Mouse (Mus musculus) layer of hippocampus, adult 18-20 months (tissue): ENCODE results near the gene Ostc. TPM values are rescaled to one million over a fixed set of nuclear protein-coding genes. Genes with fewer than 3 reads are reported as not detected.
A peak's percentile ranks its signal among the peaks of the same experiment; 100 is the strongest.

Source experiments
- DNase-seq, 2 experiments: peaks; one replicate each; pipeline ENCODE4 v3.0.0; 2022; ENCODE audit warnings: low spot score in 2 of 2
- total RNA-seq, 2 experiments: library from RNA; stranded (reverse); gene quantifications; 2 replicates each; pipeline ENCODE4 v1.2.3; 2021

The Ostc gene
- total RNA-seq, 2 experiments from 2014 or later: 56.3 to 61.5 TPM

- DNase-seq: no peak
Measured at GRCm38 (mm10) chr3:130712891-130713290, 3.6 kb upstream of the Ostc start.

- DNase-seq: no peak
Measured at GRCm38 (mm10) chr3:130710103-130710502, 859 bp upstream of the Ostc start.

- no peak for DNase-seq
Measured at GRCm38 (mm10) chr3:130708529-130708928, 715 bp downstream of the Ostc start.

GRCm38 (mm10) chr3:130702289-130702688 is 7.0 kb downstream of the Ostc start:
- no peak for DNase-seq

- no peak for DNase-seq
Measured at GRCm38 (mm10) chr3:130697622-130698021, 11.6 kb downstream of the Ostc start.

- no peak for DNase-seq
Measured at GRCm38 (mm10) chr3:130694705-130695104, 14.5 kb downstream of the Ostc start.

GRCm38 (mm10) chr3:130694041-130694593 is 15.1 kb downstream of the Ostc start:
- DNase-seq: no peak

- DNase-seq: no peak
Measured at GRCm38 (mm10) chr3:130691596-130692170, 17.6 kb downstream of the Ostc start.

GRCm38 (mm10) chr3:130690834-130691595 is 18.2 kb downstream of the Ostc start:
- no peak for DNase-seq

GRCm38 (mm10) chr3:130689630-130690029 is 19.6 kb downstream of the Ostc start:
- DNase-seq: peak; percentile 82 to 96

- DNase-seq: no peak
Measured at GRCm38 (mm10) chr3:130687051-130687450, 22.2 kb downstream of the Ostc start.

- DNase-seq: no peak
Measured at GRCm38 (mm10) chr3:130685014-130685366, 24.3 kb downstream of the Ostc start.

GRCm38 (mm10) chr3:130684276-130685013 is 24.8 kb downstream of the Ostc start:
- no peak for DNase-seq

- DNase-seq: no peak
Measured at GRCm38 (mm10) chr3:130683836-130684235, 25.4 kb downstream of the Ostc start.

- DNase-seq: no peak
Measured at GRCm38 (mm10) chr3:130682183-130682582, 27.1 kb downstream of the Ostc start.

- DNase-seq: no peak
Measured at GRCm38 (mm10) chr3:130681226-130681625, 28.0 kb downstream of the Ostc start.

- DNase-seq: no peak
Measured at GRCm38 (mm10) chr3:130677671-130678460, 31.4 kb downstream of the Ostc start.

- no peak for DNase-seq
Measured at GRCm38 (mm10) chr3:130671291-130671690, 38.0 kb downstream of the Ostc start.

GRCm38 (mm10) chr3:130662496-130662895 is 46.7 kb downstream of the Ostc start:
- DNase-seq: no peak

- peak in 1 of 2 experiments; percentile 34 for DNase-seq
Measured at GRCm38 (mm10) chr3:130660619-130661018, 48.6 kb downstream of the Ostc start.

GRCm38 (mm10) chr3:130649569-130649968 is 59.7 kb downstream of the Ostc start:
- no peak for DNase-seq
